Mouse (Mus musculus) intestine, embryonic 14.5 days (tissue): ENCODE results near the gene Hcn2. TPM values are rescaled to one million over a fixed set of nuclear protein-coding genes. Genes with fewer than 3 reads are reported as not detected.

Experiments used
- ATAC-seq: fragments of 200-750 bp; cut with Nextera tagmentation; replicated peaks from 2 replicates; pipeline ENCODE4 v1.8.0; 2017; ENCODE audit warnings: low read depth, moderate number of reproducible peaks, moderate TSS enrichment, moderate library complexity; ENCODE audit not compliant: low FRiP score, low TSS enrichment
- DNase-seq: peaks from one replicate; pipeline ENCODE4 v3.0.0-alpha.2; 2018; ENCODE audit warnings: low spot score
- H3K27ac ChIP-seq: fragments of 300-500 bp; sonication (generic); 2 replicates; pipeline ENCODE4 v1.5.1; 2014; ENCODE audit warnings: low read depth, mild to moderate bottlenecking, control low read depth
- H3K27me3 ChIP-seq: fragments of 300-500 bp; sonication (generic); replicated peaks from 2 replicates; pipeline ENCODE4 v1.6.1; 2014; ENCODE audit warnings: low read length, control low read depth; ENCODE audit not compliant: control insufficient read depth, insufficient read depth
- H3K36me3 ChIP-seq: fragments of 300-500 bp; sonication (generic); 2 replicates; pipeline ENCODE4 v1.6.1; 2014; ENCODE audit warnings: low read length, control low read depth; ENCODE audit not compliant: control insufficient read depth, insufficient read depth
- H3K4me1 ChIP-seq: fragments of 300-500 bp; sonication (generic); replicated peaks from 2 replicates; pipeline ENCODE4 v1.6.1; 2014; ENCODE audit warnings: low read length, control low read depth, mixed read lengths; ENCODE audit not compliant: control insufficient read depth, insufficient read depth
- H3K4me2 ChIP-seq: fragments of 300-500 bp; sonication (generic); 2 replicates; pipeline ENCODE4 v1.6.1; 2014; ENCODE audit warnings: low read length
- H3K4me3 ChIP-seq: fragments of 300-500 bp; sonication (generic); 2 replicates; pipeline ENCODE4 v1.5.1; 2014; ENCODE audit warnings: low read depth, low read length, control low read depth, mixed read lengths
- H3K9ac ChIP-seq: fragments of 300-500 bp; sonication (generic); 2 replicates; pipeline ENCODE4 v1.6.1; 2014; ENCODE audit warnings: mild to moderate bottlenecking, low read length
- H3K9me3 ChIP-seq: fragments of 300-500 bp; sonication (generic); 2 replicates; pipeline ENCODE4 v1.6.1; 2016; ENCODE audit warnings: low read length, control low read depth; ENCODE audit not compliant: control insufficient read depth
- WGBS: fragments of 180-500 bp; shearing (Covaris S2); extraction: QIAGEN DNeasy Blood & Tissue Kit; methylation state at CpG from one replicate; pipeline ENCODE4 v1.1.7; 2014; 5-methylcytosine and 5-hydroxymethylcytosine counted together
- polyA plus RNA-seq: library from polyadenylated mRNA; unstranded; fragments of >200 nt; fragmentation: Nextera tagmentation; extraction: Ambion mirVana; gene quantifications from 2 replicates; pipeline ENCODE4 v1.2.1, GENCODE M21; 2014

The Hcn2 gene
- polyA plus RNA-seq, 1 experiment from 2014 or later, result 0.09 TPM

DNA sequence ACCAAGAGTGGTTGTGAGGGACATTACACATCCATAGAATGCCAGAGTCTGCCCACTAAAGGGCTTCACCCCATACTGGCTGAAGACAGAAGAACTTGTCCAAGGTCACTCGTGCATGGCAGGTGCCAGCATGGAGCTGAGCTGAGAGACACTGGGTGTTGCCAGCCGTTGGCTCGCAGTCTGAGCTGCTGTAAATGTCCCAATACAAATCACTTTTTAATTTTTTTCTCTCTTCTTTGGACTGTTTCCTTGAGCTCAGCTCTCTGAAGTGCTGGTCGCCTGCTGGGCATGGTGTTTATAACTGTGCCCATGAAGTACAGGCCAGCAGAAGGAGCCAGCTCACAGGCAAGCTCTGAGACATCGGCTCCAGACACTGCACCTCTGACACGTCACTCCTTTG lies 6.6 kb downstream of the Hcn2 start:
- no peaks in the 10 kb centered on the region for H3K9me3 ChIP-seq
- DNase-seq, result no peak
- H3K27ac ChIP-seq, result no peak overlapping the region
- H3K9ac ChIP-seq, result no peak overlapping the region
- peaks cover 13% of the 10 kb centered on the region for H3K27me3 ChIP-seq
- no peak overlapping the region for H3K4me3 ChIP-seq
- H3K36me3 ChIP-seq, result no peaks in the 10 kb centered on the region
- 70% methylated on average over 6 of the region's 6 CpGs for WGBS
- ATAC-seq, result no peak
- H3K4me1 ChIP-seq, result no peaks in the 10 kb centered on the region
- H3K4me2 ChIP-seq, result no peak overlapping the region

DNA sequence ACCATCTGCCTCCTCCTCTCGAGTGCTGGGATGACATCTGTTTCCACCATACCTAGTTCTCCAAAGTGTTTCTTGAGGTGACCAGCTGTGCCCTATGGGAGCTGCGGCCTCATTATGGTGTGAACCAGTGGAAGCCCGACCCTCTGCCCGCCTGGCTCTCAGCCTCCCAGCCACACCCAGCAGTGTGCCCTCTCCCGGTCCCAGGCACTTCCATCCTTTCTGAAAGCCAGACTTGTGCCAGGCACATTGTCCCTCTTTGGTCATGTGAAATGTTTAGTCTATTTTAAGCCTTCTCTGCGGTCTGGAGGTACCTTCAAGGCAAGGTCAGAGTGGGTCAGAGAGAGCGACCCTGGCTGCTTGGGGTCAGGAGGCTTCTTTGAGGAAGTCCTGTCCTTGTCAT lies 7.3 kb downstream of the Hcn2 start:
- H3K4me1 ChIP-seq, result no peaks in the 10 kb centered on the region
- ATAC-seq, result no peak
- H3K4me2 ChIP-seq, result no peak overlapping the region

DNA sequence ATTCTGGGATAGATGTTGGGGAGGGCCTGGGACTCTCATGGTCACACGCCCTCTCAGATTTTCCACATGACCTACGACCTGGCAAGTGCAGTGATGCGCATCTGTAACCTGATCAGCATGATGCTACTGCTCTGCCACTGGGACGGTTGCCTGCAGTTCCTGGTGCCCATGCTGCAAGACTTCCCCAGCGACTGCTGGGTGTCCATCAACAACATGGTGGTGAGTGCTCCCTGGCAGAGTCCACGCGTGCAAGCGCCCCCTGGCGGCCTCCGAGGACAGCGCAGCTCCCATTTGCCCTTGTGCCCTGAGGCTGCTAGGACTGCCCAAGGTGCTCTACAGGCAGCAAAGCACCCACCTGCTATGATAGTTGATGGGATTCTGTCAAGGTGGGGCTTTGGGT lies 9.7 kb downstream of the Hcn2 start:
- DNase-seq, result peak; percentile 66
- WGBS, result 42% methylated on average over 11 of the region's 11 CpGs
- Histone ChIP-seq H3K27ac (no peak overlapping the region), H3K4me2 (no peak overlapping the region), H3K4me1 (no peaks in the 10 kb centered on the region), H3K27me3 (no peaks in the 10 kb centered on the region), H3K4me3 (no peak overlapping the region), H3K9me3 (no peaks in the 10 kb centered on the region), H3K36me3 (no peaks in the 10 kb centered on the region), H3K9ac (no peak overlapping the region)
- ATAC-seq, result no peak

More for the DNA sequence above, 7.3 kb downstream of the Hcn2 start:
- 83% methylated on average over 7 of the region's 7 CpGs for WGBS
- Histone ChIP-seq H3K9ac (no peak overlapping the region), H3K27ac (no peak overlapping the region), H3K9me3 (no peaks in the 10 kb centered on the region), H3K27me3 (peaks cover 6% of the 10 kb centered on the region), H3K4me3 (no peak overlapping the region), H3K36me3 (no peaks in the 10 kb centered on the region)
- DNase-seq, result no peak

DNA sequence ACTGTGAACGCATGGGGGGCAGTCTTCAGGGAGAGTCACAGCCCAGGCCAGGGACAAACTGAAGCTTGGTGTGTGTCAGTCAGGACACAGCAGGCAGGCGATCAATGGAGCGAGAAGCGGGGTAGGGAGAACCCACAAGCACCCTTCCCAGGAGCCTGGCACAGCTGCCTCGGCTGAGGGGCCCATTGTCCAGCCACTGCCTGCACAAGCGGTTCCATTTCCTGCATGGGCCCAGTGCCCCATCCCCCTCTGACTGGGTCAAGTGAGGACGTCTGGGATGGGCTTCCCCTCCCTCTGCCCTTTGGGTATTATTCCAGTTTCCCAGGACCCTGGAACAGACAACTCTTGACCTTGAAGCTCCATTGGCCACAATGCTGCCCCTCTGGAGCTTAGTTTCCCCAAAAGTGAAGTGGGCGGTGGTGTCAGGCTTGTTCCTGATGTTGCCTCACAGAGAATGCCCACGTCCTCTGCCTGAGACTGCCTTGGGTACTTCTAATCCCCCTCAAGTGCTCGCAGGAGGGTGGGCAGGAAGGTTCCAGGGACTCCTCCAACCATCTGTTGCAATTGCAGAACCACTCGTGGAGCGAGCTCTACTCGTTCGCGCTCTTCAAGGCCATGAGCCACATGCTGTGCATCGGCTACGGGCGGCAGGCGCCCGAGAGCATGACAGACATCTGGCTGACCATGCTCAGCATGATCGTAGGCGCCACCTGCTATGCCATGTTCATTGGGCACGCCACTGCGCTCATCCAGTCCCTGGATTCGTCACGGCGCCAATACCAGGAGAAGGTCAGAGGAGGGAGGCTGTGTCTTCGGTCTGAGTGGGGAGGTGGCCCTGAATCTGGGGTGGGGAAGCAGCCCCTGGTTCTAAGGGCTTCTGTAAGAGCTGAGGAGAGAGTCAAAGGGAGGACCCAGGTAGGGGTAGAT lies 12.2 kb downstream of the Hcn2 start:
- Histone ChIP-seq H3K9ac (no peak overlapping the region), H3K9me3 (0 out of 2 replicates have a peak, but pooled peaks cover 5% of the 10 kb centered on the region), H3K4me1 (no peaks in the 10 kb centered on the region), H3K4me3 (no peak overlapping the region), H3K36me3 (no peaks in the 10 kb centered on the region), H3K4me2 (no peak overlapping the region), H3K27me3 (no peaks in the 10 kb centered on the region), H3K27ac (no peak overlapping the region)
- DNase-seq, result no peak
- WGBS, result 75% methylated on average over 28 of the region's 28 CpGs
- ATAC-seq, result no peak

DNA sequence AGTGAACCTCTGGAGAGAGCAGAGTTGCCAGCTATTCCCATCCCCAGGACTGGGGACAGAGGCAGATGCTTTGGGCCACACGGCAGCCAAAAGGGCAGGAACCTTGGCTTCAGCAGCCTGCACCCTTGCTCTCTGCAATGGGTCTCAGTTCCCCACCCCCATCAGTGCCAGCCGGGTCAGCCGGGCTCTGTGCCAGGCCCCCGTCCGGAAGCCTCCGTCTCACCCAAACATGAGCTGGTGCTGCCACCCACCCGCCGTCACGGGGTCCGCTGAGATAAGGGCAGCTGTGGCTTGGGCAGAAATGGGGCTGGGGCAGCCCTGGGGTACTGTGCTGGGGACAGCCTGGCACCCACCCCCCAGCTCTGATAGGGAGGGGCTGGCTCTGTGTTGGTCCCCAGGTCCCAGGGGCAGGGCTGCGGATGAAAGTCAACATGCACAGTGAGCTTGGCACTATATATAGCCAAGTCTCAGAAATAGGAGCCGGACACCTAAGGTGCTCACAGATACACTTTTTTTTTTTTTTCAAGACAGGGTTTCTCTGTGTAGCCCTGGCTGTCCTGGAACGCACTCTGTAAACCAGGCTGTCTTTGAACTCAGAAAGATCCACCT lies 13.0 kb downstream of the Hcn2 start:
- DNase-seq, result no peak
- H3K9ac ChIP-seq, result no peak overlapping the region
- 82% methylated on average over 13 of the region's 13 CpGs for WGBS
- no peaks in the 10 kb centered on the region for H3K4me1 ChIP-seq
- H3K36me3 ChIP-seq, result no peaks in the 10 kb centered on the region
- H3K4me3 ChIP-seq, result no peak overlapping the region
- no peaks in the 10 kb centered on the region for H3K27me3 ChIP-seq
- ATAC-seq, result no peak
- H3K27ac ChIP-seq, result no peak overlapping the region
- no peak overlapping the region for H3K4me2 ChIP-seq
- 0 out of 2 replicates have a peak, but pooled peaks cover 5% of the 10 kb centered on the region for H3K9me3 ChIP-seq

DNA sequence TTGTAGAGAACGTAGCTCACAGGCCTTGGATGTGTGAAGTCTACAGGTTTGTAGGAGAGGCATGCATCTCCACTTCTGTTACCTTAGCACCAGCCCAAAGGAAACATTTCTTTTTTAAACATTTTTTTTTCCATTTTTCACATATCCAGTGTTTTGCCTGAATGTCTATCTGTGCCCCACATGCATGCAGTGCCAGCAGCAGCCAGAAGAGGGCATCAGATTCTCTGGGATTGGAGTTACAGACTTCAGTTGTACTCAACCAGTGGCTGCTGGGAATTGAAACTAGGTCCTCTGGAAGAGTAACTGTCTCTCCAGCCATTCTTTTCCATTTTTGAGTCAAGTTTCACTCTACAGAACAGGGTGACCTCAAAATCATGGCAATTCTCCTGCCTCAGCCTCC lies 16.1 kb downstream of the Hcn2 start:
- H3K36me3 ChIP-seq, result peaks cover 17% of the 10 kb centered on the region
- H3K27ac ChIP-seq, result no peak overlapping the region
- ATAC-seq (no peak), DNase-seq (no peak)
- H3K9me3 ChIP-seq, result peaks cover 30% of the 10 kb centered on the region
- no peak overlapping the region for H3K4me2 ChIP-seq
- H3K9ac ChIP-seq, result no peak overlapping the region
- no peaks in the 10 kb centered on the region for H3K4me1 ChIP-seq
- H3K27me3 ChIP-seq, result no peaks in the 10 kb centered on the region; the same call in 1 of the 2 replicates
- 82% methylated on average over 1 of the region's 1 CpGs for WGBS
- H3K4me3 ChIP-seq, result no peak overlapping the region

DNA sequence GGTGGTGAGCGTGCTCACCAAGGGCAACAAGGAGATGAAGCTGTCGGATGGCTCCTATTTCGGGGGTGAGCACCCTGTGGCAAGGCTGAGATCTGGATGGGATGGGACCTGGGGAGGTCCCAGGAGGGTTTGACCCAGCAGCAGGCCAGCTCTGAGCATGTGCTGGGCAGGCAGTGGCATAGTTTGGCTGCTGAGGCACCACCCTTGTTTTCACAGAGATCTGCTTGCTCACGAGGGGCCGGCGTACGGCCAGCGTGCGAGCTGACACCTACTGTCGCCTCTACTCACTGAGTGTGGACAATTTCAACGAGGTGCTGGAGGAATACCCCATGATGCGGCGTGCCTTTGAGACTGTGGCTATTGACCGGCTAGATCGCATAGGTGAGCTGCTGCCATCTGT lies 17.4 kb downstream of the Hcn2 start:
- no peaks in the 10 kb centered on the region; the same call in 1 of the 2 replicates for H3K27me3 ChIP-seq
- H3K27ac ChIP-seq, result no peak overlapping the region
- H3K9me3 ChIP-seq, result peaks cover 43% of the 10 kb centered on the region
- H3K4me3 ChIP-seq, result no peak overlapping the region
- WGBS, result 94% methylated on average over 15 of the region's 15 CpGs
- H3K36me3 ChIP-seq, result peaks cover 31% of the 10 kb centered on the region
- no peak overlapping the region for H3K9ac ChIP-seq
- DNase-seq, result no peak
- H3K4me2 ChIP-seq, result no peak overlapping the region
- no peak for ATAC-seq
- H3K4me1 ChIP-seq, result no peaks in the 10 kb centered on the region

DNA sequence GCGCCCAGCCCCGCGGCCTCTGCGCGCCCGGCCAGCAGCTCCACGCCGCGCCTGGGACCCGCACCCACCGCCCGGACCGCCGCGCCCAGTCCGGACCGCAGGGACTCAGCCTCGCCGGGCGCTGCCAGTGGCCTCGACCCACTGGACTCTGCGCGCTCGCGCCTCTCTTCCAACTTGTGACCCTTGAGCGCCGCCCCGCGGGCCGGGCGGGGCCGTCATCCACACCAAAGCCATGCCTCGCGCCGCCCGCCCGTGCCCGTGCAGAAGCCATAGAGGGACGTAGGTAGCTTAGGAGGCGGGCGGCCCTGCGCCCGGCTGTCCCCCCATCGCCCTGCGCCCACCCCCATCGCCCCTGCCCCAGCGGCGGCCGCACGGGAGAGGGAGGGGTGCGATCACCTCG lies 18.9 kb downstream of the Hcn2 start:
- no peak for DNase-seq
- Histone ChIP-seq H3K9me3 (peaks cover 59% of the 10 kb centered on the region), H3K36me3 (peaks cover 46% of the 10 kb centered on the region), H3K27ac (no peak overlapping the region), H3K4me3 (no peak overlapping the region), H3K4me1 (no peaks in the 10 kb centered on the region), H3K4me2 (no peak overlapping the region), H3K27me3 (no peaks in the 10 kb centered on the region; the same call in 1 of the 2 replicates), H3K9ac (no peak overlapping the region)
- ATAC-seq, result 0 out of 2 replicates have a peak, but pooled peaks have one; percentile 2
- WGBS, result 25% methylated on average over 37 of the region's 52 CpGs
